Mouse (Mus musculus) right cerebral cortex, postnatal 14 days (tissue): ENCODE results near the gene Ccl21a.
"Not testable (repeated sequence)": the region's sequence is repeated elsewhere in the genome, so short reads cannot be mapped to it uniquely, and the experiment has no call there.

Source experiments
- DNase-seq: peaks from one replicate; pipeline ENCODE4 v3.0.0; 2022

Ccl21a gene

DNA sequence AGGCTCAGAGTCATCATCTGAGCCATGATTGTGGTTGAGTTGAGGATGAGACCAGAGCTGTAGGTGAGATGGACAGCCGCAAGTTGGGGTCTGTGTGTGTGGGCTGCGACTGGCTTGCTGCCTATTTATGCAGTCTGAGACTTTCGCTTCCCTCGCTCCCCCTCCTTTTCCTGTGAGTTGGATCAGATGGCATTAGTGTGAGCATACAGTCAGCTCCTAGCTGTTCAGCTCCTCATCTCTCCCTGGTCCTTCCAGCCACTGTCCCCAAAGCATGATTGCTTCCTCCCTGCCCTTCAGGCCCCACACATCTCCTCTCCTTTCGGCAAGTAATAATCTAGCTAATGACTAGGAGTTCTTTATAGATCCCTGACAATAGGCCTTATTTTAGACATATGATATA, at the start of gene Ccl21a:
Ccl21a (minus strand) TSS at position 101 of the 400 bp plus-strand sequence.
- DNase-seq = not testable (repeated sequence)

DNA sequence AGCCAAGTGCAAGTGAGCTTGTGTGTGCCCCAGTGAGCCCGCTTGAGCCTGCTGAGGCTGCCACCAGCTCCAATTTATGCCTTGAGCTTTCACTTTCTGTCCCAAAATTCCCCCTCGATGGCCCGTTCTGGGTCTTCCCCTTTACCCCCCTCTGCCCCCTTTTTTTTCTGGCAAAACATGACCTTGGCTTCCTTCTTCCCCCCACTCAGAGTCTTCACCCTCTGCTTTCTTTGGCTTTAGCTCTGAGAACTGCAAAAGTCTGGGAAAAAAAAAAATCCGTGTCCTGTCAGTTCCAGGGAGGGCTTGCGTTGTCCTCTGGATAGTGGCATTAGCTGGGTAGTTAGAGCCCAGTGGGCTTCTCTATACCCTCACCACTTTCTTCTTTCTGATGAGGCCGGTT, 17.3 kb downstream of the Ccl21a start, which contains the start of gene Ccl19:
Ccl19 (minus strand) TSS at position 101 of the 400 bp plus-strand sequence.
- DNase-seq = not testable (repeated sequence)

DNA sequence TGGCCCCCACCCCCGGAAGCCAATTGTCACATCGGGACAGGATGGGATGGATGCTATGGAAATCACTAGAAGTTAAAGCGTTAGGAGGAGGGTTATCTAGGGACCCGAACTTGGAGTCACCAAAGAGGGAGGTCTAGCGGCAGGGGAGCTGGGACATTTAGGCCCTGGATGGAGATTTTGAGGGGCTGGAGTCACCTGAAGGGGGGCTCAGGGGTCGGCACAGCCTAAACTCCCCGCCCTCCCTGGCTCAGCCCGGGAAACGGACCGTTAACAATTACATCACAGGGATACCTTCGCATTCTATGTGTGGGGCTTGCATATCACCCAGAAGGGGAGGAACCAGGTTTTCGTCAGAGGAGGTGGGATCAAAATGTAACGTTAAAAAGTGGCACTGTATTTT, 38.5 kb downstream of the Ccl21a start, which contains the start of gene 4930578G10Rik:
4930578G10Rik (plus strand) TSS at position 301 of the 400 bp plus-strand sequence.
- not testable (repeated sequence) for DNase-seq
